Mouse (Mus musculus) erythroblast, embryonic 14.5 days (primary cell): Measurements from ENCODE around the gene Dip2b.

Experiments
- GATA1 ChIP-seq: IDR thresholded peaks from 2 replicates; pipeline ENCODE4 v1.6.1; 2012; ENCODE audit warnings: low read length, inconsistent platforms, mixed read lengths
- TAL1 ChIP-seq: IDR thresholded peaks from 3 replicates; pipeline ENCODE4 v1.6.1; 2012; ENCODE audit warnings: low read length, inconsistent platforms, mixed read lengths

DNA sequence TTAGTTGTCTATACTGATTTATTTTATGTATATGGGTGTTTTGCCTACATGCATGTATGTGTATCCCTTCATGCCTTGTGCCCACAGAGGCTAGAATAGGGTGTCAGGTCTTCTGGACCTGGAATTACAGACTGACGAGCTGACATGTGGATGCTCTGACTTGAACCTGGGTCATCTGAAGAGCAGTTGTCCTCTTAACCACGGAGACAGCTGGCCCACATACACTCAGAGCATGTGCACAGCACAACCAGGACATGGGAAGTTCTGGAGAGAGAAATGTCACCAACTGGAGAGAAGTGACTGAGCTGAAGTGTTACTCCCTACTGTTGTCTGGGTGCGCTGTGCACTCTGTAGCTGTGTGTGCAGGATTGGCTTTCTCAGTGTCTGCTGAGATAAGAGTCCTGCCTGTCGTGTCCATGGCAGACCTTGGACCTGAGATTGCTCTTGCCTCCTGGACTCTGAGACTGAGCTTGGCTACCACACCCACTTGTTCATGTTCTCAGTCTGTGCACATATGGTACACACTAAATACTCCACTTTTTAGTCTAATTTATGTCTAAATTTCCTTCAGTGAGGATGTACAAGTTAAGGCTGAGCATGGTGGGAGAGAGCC lies 117.7 kb downstream of the Dip2b start:
- TF ChIP-seq TAL1 (no peak), GATA1 (no peak)
